Mouse (Mus musculus) heart, postnatal 0 days (tissue): ENCODE measurements around the gene Ramp2.

Experiments used
- CTCF ChIP-seq: IDR thresholded peaks from 2 replicates; pipeline ENCODE4 v1.5.1; 2016; ENCODE audit warnings: antibody characterized with exemption, control low read depth, low read depth
- EP300 ChIP-seq: IDR thresholded peaks from 2 replicates; pipeline ENCODE4 v1.6.1; 2016; ENCODE audit warnings: antibody characterized with exemption, low read depth

DNA sequence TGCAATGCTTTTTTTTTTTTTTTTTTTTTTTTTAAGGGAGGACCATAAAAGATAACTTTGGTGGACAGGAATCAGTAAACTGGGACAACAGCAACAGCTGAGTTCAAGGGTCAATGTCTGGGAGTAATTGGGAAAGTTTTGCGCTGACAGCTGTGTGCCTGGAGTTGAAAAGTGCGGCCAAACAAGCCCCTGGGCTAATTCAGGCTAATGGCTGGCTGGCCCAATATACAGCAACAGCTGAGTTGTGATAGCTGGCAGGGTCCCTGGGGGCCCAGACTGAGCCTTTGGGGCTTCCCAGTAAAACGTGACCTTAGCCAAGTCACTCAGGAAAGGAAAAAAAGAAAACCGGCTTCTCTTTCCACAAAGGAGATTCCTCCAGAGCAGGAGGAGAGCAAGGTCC lies 757 bp upstream of the Ramp2 start:
- TF ChIP-seq CTCF (no peak), EP300 (no peak)
